Mouse (Mus musculus): ENCODE measurements around the gene Mnat1.
"Not testable (repeated sequence)": the region's sequence is repeated elsewhere in the genome, so short reads cannot be mapped to it uniquely, and the experiment has no call there.

The Mnat1 gene

GRCm38 (mm10) chr12:73147236-73147635 is 23.7 kb downstream of the Mnat1 start:
- no peak for DNase-seq (ENCODE audit: low read depth, low spot score)

GRCm38 (mm10) chr12:73151038-73151437 is 27.5 kb downstream of the Mnat1 start:
- not testable (repeated sequence) for DNase-seq (ENCODE audit: low read depth, low spot score)

- DNase-seq (ENCODE audit: low read depth, low spot score): no peak
Measured at GRCm38 (mm10) chr12:73154150-73154549, 30.6 kb downstream of the Mnat1 start.

GRCm38 (mm10) chr12:73160341-73160740 is 36.8 kb downstream of the Mnat1 start:
- DNase-seq (ENCODE audit: low read depth, low spot score): no peak

- no peak for DNase-seq (ENCODE audit: low read depth, low spot score)
Measured at GRCm38 (mm10) chr12:73162408-73163181, 39.1 kb downstream of the Mnat1 start.

GRCm38 (mm10) chr12:73170794-73171193 is 47.3 kb downstream of the Mnat1 start:
- DNase-seq (ENCODE audit: low read depth, low spot score): no peak

GRCm38 (mm10) chr12:73183896-73184295 is 60.4 kb downstream of the Mnat1 start:
- no peak for DNase-seq (ENCODE audit: low read depth, low spot score)

- DNase-seq (ENCODE audit: low read depth, low spot score): no peak
Measured at GRCm38 (mm10) chr12:73197363-73197762, 73.8 kb downstream of the Mnat1 start.

- DNase-seq (ENCODE audit: low read depth, low spot score): no peak
Measured at GRCm38 (mm10) chr12:73198451-73198850, 74.9 kb downstream of the Mnat1 start.

- no peak for DNase-seq (ENCODE audit: low read depth, low spot score)
Measured at GRCm38 (mm10) chr12:73199375-73199774, 75.9 kb downstream of the Mnat1 start.

- no peak for DNase-seq (ENCODE audit: low read depth, low spot score)
Measured at GRCm38 (mm10) chr12:73201587-73201986, 78.1 kb downstream of the Mnat1 start.

- no peak for DNase-seq (ENCODE audit: low read depth, low spot score)
Measured at GRCm38 (mm10) chr12:73205710-73206649, 82.5 kb downstream of the Mnat1 start.

- no peak for DNase-seq (ENCODE audit: low read depth, low spot score)
Measured at GRCm38 (mm10) chr12:73207008-73207407, 83.5 kb downstream of the Mnat1 start.

GRCm38 (mm10) chr12:73207461-73207860 is 83.9 kb downstream of the Mnat1 start:
- DNase-seq (ENCODE audit: low read depth, low spot score): no peak

- no peak for DNase-seq (ENCODE audit: low read depth, low spot score)
Measured at GRCm38 (mm10) chr12:73208518-73208917, 85.0 kb downstream of the Mnat1 start.

- peak; percentile 5 for DNase-seq (ENCODE audit: low read depth, low spot score)
Measured at GRCm38 (mm10) chr12:73209117-73209516, 85.6 kb downstream of the Mnat1 start.

- DNase-seq (ENCODE audit: low read depth, low spot score): no peak
Measured at GRCm38 (mm10) chr12:73210454-73210853, 86.9 kb downstream of the Mnat1 start.

GRCm38 (mm10) chr12:73215773-73216172 is 92.3 kb downstream of the Mnat1 start:
- no peak for DNase-seq (ENCODE audit: low read depth, low spot score)

GRCm38 (mm10) chr12:73218632-73219031 is 95.1 kb downstream of the Mnat1 start:
- no peak for DNase-seq (ENCODE audit: low read depth, low spot score)

- DNase-seq (ENCODE audit: low read depth, low spot score): no peak
Measured at GRCm38 (mm10) chr12:73221235-73221634, 97.7 kb downstream of the Mnat1 start.

- no peak for DNase-seq (ENCODE audit: low read depth, low spot score)
Measured at GRCm38 (mm10) chr12:73223872-73224271, 100.4 kb downstream of the Mnat1 start.

GRCm38 (mm10) chr12:73228427-73228826 is 104.9 kb downstream of the Mnat1 start:
- DNase-seq (ENCODE audit: low read depth, low spot score): no peak

- DNase-seq (ENCODE audit: low read depth, low spot score): no peak
Measured at GRCm38 (mm10) chr12:73230196-73230595, 106.7 kb downstream of the Mnat1 start.

Data from telencephalon, adult 2 months (tissue).